Mouse (Mus musculus): Measurements from ENCODE around the gene Gtf2ird1.

- TF ChIP-seq CTCF (IDR thresholded peaks at IDR 0.05) (no peak), POLR2A (IDR thresholded peaks at IDR 0.05; ENCODE audit: insufficient read depth, low read depth, low read length) (no peak), EP300 (IDR thresholded peaks at IDR 0.05; ENCODE audit: insufficient read depth, low read depth, low read length) (no peak)
Measured at GRCm38 (mm10) chr5:134344076-134344475, 112.4 kb downstream of the Gtf2ird1 start.

Data from heart, adult 2 months (tissue).